Mouse (Mus musculus): ENCODE measurements around the gene Chl1. TPM values are rescaled to one million over a fixed set of nuclear protein-coding genes. Genes with fewer than 3 reads are reported as not detected.

Chl1 gene
- polyA plus RNA-seq, 1 experiment from 2014 or later = 143 TPM

DNA sequence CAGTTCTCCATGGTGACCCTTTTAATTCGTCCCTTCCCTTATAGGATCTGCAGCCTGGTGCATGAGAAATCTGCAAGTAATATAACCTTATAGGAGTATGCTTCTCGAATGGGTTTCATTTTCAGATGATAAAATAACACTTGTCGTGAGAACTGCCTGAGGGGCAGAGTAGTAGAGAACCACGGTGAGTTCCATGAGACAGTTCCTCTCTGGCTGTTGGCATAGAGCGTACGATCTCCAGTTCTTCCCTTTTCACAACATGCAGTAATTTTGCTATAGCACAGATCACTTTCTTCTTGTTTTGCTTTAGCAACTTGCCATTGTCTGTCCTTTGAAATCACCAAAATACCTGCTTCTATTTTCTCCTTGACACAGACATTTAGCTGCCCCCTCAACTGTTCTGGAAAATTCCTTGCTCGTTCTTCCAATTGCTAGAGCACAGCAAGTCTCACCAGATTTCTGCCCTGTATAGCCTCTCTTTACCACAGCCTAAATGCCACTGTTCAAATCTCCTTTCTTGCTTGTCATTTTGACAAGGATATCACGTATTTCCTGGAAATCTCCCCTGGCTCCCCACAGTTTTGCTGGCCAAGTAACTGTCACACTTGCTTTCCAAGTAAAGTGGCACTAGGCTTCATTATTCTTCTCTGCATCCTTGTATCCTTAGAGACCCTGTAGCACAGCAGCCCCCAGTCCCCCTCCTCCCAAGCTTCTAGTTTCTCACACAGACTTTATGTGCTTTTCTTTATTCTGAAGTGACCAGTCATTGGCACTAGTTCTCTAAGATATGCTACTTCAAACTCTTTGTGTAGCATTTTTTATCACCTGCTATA, 16.8 kb downstream of the Chl1 start:
- no peak overlapping the region for H3K9ac ChIP-seq (ENCODE audit: low read depth, low read length)
- peak; percentile 73 for ATAC-seq
- H3K36me3 ChIP-seq (ENCODE audit: control insufficient read depth, insufficient read depth, low read length) = no peaks in the 10 kb centered on the region
- H3K27me3 ChIP-seq (replicated peaks; ENCODE audit: control insufficient read depth, insufficient read depth, low read length) = no peaks in the 10 kb centered on the region
- 61% methylated on average over 8 of the region's 8 CpGs for WGBS
- no peaks in the 10 kb centered on the region; the same call in 1 of the 2 replicates for H3K4me1 ChIP-seq (ENCODE audit: control insufficient read depth, insufficient read depth, low read depth, low read length)
- no peak overlapping the region for H3K4me2 ChIP-seq (ENCODE audit: low read length)
- H3K4me3 ChIP-seq (ENCODE audit: low read length) = no peak overlapping the region
- 0 out of 2 replicates have a peak overlapping the region, but pooled peaks have one; percentile 9 for H3K27ac ChIP-seq (ENCODE audit: low read depth, low read length)
- no peaks in the 10 kb centered on the region for H3K9me3 ChIP-seq (ENCODE audit: control insufficient read depth, low read length)

DNA sequence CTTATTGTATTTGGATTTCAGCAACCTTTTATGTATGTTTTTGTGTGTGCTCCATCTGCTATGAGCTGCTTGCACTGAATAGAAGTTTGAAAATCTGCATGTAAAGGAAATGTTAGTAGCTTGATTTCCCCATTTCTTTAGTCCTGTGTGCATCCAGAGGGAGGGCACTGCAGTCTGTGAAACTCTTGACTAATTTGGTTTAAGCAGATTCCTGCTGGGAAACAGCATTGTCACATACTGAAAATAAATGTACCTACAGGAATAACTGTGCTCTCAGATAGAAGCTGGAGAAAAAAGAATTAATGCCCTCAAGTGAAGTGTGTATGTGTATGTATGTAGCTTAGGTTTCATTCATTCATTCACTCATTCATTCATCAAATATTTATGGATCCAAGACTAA, 22.7 kb downstream of the Chl1 start:
- no peak overlapping the region for H3K9ac ChIP-seq (ENCODE audit: low read depth, low read length)
- H3K36me3 ChIP-seq (ENCODE audit: control insufficient read depth, insufficient read depth, low read length) = no peaks in the 10 kb centered on the region
- H3K4me1 ChIP-seq (ENCODE audit: control insufficient read depth, insufficient read depth, low read depth, low read length) = peaks cover 3% of the 10 kb centered on the region; the same call in 1 of the 2 replicates
- H3K4me2 ChIP-seq (ENCODE audit: low read length) = no peak overlapping the region
- no peak overlapping the region for H3K4me3 ChIP-seq (ENCODE audit: low read length)
- no peaks in the 10 kb centered on the region for H3K9me3 ChIP-seq (ENCODE audit: control insufficient read depth, low read length)
- no peak for ATAC-seq
- H3K27me3 ChIP-seq (replicated peaks; ENCODE audit: control insufficient read depth, insufficient read depth, low read length) = no peaks in the 10 kb centered on the region
- no peak overlapping the region for H3K27ac ChIP-seq (ENCODE audit: low read depth, low read length)

GRCm38 (mm10) chr6:103534027-103534426, 23.6 kb downstream of the Chl1 start:
- ATAC-seq = no peak
- Histone ChIP-seq H3K4me1 (ENCODE audit: control insufficient read depth, insufficient read depth, low read depth, low read length) (peaks cover 3% of the 10 kb centered on the region; the same call in 1 of the 2 replicates), H3K36me3 (ENCODE audit: control insufficient read depth, insufficient read depth, low read length) (no peaks in the 10 kb centered on the region), H3K9ac (ENCODE audit: low read depth, low read length) (no peak overlapping the region), H3K27me3 (replicated peaks; ENCODE audit: control insufficient read depth, insufficient read depth, low read length) (no peaks in the 10 kb centered on the region), H3K4me2 (ENCODE audit: low read length) (no peak overlapping the region), H3K9me3 (ENCODE audit: control insufficient read depth, low read length) (no peaks in the 10 kb centered on the region), H3K27ac (ENCODE audit: low read depth, low read length) (no peak overlapping the region), H3K4me3 (ENCODE audit: low read length) (no peak overlapping the region)
- 83% methylated on average over 2 of the region's 2 CpGs for WGBS

DNA sequence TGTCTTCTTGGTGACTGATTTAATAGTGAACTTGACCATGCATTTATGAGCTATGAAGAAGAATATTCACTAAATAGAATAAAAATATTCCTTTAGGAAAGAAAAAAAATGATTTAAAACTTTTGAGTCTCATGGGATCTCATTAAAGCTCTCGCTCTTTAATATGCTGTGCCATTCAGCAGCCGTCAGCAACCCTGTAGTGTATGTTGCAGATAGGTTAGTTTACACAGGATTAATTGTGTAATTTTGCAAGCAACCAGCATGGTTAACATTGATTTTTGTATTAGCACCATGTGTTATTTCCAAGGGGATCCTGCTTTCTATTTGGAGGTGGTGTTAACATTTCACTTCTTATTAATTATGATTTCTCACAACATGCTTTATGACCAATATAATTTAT, 32.2 kb downstream of the Chl1 start:
- H3K9me3 ChIP-seq (ENCODE audit: control insufficient read depth, low read length) = no peaks in the 10 kb centered on the region
- H3K4me3 ChIP-seq (ENCODE audit: low read length) = no peak overlapping the region
- H3K27me3 ChIP-seq (replicated peaks; ENCODE audit: control insufficient read depth, insufficient read depth, low read length) = no peaks in the 10 kb centered on the region
- H3K4me2 ChIP-seq (ENCODE audit: low read length) = no peak overlapping the region
- 46% methylated on average over 2 of the region's 2 CpGs for WGBS
- no peak for ATAC-seq
- H3K9ac ChIP-seq (ENCODE audit: low read depth, low read length) = no peak overlapping the region
- peaks cover 2% of the 10 kb centered on the region; the same call in 1 of the 2 replicates for H3K4me1 ChIP-seq (ENCODE audit: control insufficient read depth, insufficient read depth, low read depth, low read length)
- H3K27ac ChIP-seq (ENCODE audit: low read depth, low read length) = no peak overlapping the region
- no peaks in the 10 kb centered on the region for H3K36me3 ChIP-seq (ENCODE audit: control insufficient read depth, insufficient read depth, low read length)

GRCm38 (mm10) chr6:103543753-103544152, 33.4 kb downstream of the Chl1 start:
- no peak overlapping the region for H3K9ac ChIP-seq (ENCODE audit: low read depth, low read length)
- no peak overlapping the region for H3K27ac ChIP-seq (ENCODE audit: low read depth, low read length)
- H3K36me3 ChIP-seq (ENCODE audit: control insufficient read depth, insufficient read depth, low read length) = no peaks in the 10 kb centered on the region
- no peaks in the 10 kb centered on the region for H3K9me3 ChIP-seq (ENCODE audit: control insufficient read depth, low read length)
- no peaks in the 10 kb centered on the region for H3K27me3 ChIP-seq (replicated peaks; ENCODE audit: control insufficient read depth, insufficient read depth, low read length)
- H3K4me2 ChIP-seq (ENCODE audit: low read length) = no peak overlapping the region
- 21% methylated on average over 1 of the region's 1 CpGs for WGBS
- peaks cover 2% of the 10 kb centered on the region; the same call in 1 of the 2 replicates for H3K4me1 ChIP-seq (ENCODE audit: control insufficient read depth, insufficient read depth, low read depth, low read length)
- H3K4me3 ChIP-seq (ENCODE audit: low read length) = no peak overlapping the region
- peak; percentile 57; the same call in 1 of the 2 replicates for ATAC-seq

DNA sequence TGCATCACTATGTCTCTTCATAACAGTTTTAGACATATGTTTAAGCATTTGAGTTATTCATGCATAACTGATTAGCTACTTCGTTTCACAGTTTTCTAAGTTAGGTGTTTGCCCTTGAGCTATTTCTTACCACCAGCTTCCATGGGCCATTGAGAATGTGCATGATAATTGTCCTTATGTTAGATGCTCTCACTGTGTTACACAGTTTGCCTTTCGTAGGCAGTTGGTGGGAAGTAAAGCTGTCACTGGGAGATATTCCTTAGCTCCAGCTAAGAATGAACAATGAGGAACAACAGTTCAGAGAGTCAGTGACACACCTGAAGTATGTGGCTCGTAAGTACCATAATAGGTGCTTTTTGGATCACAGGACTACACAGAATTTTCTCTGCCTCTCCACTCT, 35.9 kb downstream of the Chl1 start:
- H3K4me1 ChIP-seq (ENCODE audit: control insufficient read depth, insufficient read depth, low read depth, low read length) = peaks cover 2% of the 10 kb centered on the region; the same call in 1 of the 2 replicates
- no peak for ATAC-seq
- no peaks in the 10 kb centered on the region for H3K36me3 ChIP-seq (ENCODE audit: control insufficient read depth, insufficient read depth, low read length)
- no peak overlapping the region for H3K4me3 ChIP-seq (ENCODE audit: low read length)
- 58% methylated on average over 3 of the region's 3 CpGs for WGBS
- H3K9ac ChIP-seq (ENCODE audit: low read depth, low read length) = no peak overlapping the region
- no peaks in the 10 kb centered on the region for H3K27me3 ChIP-seq (replicated peaks; ENCODE audit: control insufficient read depth, insufficient read depth, low read length)
- H3K9me3 ChIP-seq (ENCODE audit: control insufficient read depth, low read length) = no peaks in the 10 kb centered on the region
- no peak overlapping the region for H3K27ac ChIP-seq (ENCODE audit: low read depth, low read length)
- no peak overlapping the region for H3K4me2 ChIP-seq (ENCODE audit: low read length)

DNA sequence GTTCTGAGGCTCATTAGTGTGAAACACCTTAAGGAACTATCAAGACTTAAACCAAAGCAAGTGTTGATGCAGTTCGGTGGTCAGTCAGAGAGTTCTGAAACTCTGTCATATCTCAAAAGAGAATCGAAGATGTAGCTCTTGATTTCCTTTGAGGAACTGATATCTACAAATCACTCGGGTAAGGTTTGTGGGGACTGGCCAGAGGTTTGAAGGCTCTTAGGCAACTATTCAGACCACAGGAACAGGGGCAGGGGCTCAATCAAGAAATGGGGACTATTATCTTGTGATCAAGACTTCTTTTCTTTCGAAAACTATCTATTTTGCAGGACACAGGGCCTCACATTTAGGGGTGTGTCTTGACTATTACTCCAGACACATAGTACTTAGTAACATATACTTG, 39.5 kb downstream of the Chl1 start:
- Histone ChIP-seq H3K36me3 (ENCODE audit: control insufficient read depth, insufficient read depth, low read length) (no peaks in the 10 kb centered on the region), H3K4me2 (ENCODE audit: low read length) (no peak overlapping the region), H3K27me3 (replicated peaks; ENCODE audit: control insufficient read depth, insufficient read depth, low read length) (no peaks in the 10 kb centered on the region), H3K27ac (ENCODE audit: low read depth, low read length) (no peak overlapping the region), H3K9ac (ENCODE audit: low read depth, low read length) (no peak overlapping the region), H3K4me3 (ENCODE audit: low read length) (no peak overlapping the region), H3K9me3 (ENCODE audit: control insufficient read depth, low read length) (no peaks in the 10 kb centered on the region), H3K4me1 (ENCODE audit: control insufficient read depth, insufficient read depth, low read depth, low read length) (no peaks in the 10 kb centered on the region)
- WGBS = 87% methylated on average over 4 of the region's 4 CpGs
- no peak for ATAC-seq

DNA sequence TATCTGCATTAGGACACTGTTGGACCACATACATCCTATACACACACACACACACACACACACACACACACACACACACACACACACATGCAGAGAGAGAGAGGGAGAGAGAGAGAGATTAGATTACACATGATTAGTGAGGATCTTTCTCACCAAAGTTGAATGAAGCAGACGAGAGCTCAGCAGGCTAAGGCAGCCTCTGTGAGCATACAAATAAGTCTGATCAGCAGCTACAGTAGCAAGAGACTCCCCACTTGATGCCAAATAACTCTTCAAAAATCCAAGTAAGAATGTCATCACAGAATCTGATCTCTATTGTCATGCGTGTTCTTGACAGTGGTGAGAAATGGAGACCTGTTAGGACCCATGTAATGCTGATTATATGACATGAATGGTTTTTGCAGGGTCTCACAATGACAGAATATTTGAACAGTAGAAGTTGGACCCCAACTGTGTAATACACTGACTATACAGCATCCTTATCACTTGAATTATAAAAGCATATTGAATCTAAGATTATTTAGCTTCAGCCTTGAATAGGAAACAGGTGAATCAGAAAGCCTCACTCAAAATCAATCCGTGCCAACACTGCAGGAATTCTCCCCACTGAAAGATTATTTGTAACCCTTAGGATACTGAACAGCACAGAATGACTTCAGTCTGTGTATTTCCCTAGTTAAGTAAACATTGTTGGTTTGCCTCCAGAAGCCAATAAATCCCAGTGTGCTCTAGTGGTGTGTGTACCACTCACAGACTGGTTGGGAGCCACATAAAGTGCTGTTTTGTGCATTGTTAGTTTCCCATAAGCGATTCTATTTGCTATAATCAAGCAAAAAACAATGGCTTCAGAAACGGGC, 47.9 kb downstream of the Chl1 start:
- Histone ChIP-seq H3K9me3 (ENCODE audit: control insufficient read depth, low read length) (no peaks in the 10 kb centered on the region), H3K4me3 (ENCODE audit: low read length) (no peak overlapping the region), H3K4me2 (ENCODE audit: low read length) (peak overlapping the region; percentile 44), H3K9ac (ENCODE audit: low read depth, low read length) (peak overlapping the region; percentile 8; the same call in 1 of the 2 replicates), H3K4me1 (ENCODE audit: control insufficient read depth, insufficient read depth, low read depth, low read length) (peaks cover 26% of the 10 kb centered on the region), H3K27ac (ENCODE audit: low read depth, low read length) (peak overlapping the region; percentile 70), H3K36me3 (ENCODE audit: control insufficient read depth, insufficient read depth, low read length) (no peaks in the 10 kb centered on the region), H3K27me3 (replicated peaks; ENCODE audit: control insufficient read depth, insufficient read depth, low read length) (no peaks in the 10 kb centered on the region)
- WGBS = 20% methylated on average over 5 of the region's 5 CpGs
- peak; percentile 67 for ATAC-seq

GRCm38 (mm10) chr6:103558894-103559225, 48.5 kb downstream of the Chl1 start:
- WGBS = 17% methylated on average over 3 of the region's 3 CpGs
- Histone ChIP-seq H3K36me3 (ENCODE audit: control insufficient read depth, insufficient read depth, low read length) (no peaks in the 10 kb centered on the region), H3K9me3 (ENCODE audit: control insufficient read depth, low read length) (no peaks in the 10 kb centered on the region), H3K27ac (ENCODE audit: low read depth, low read length) (peak overlapping the region; percentile 70), H3K27me3 (replicated peaks; ENCODE audit: control insufficient read depth, insufficient read depth, low read length) (no peaks in the 10 kb centered on the region), H3K9ac (ENCODE audit: low read depth, low read length) (no peak overlapping the region), H3K4me3 (ENCODE audit: low read length) (no peak overlapping the region), H3K4me2 (ENCODE audit: low read length) (peak overlapping the region; percentile 44), H3K4me1 (ENCODE audit: control insufficient read depth, insufficient read depth, low read depth, low read length) (peaks cover 26% of the 10 kb centered on the region)
- peak; percentile 87 for ATAC-seq

Measured in hindbrain, embryonic 16.5 days (tissue).